Mouse (Mus musculus): ENCODE measurements at regions not wholly inside any gene's neighbourhood (a gene's known extent, or its start where the extent isn't known, plus 50 kb on each side); places are given as distances from the start of the nearest gene placed in this dataset.

DNA sequence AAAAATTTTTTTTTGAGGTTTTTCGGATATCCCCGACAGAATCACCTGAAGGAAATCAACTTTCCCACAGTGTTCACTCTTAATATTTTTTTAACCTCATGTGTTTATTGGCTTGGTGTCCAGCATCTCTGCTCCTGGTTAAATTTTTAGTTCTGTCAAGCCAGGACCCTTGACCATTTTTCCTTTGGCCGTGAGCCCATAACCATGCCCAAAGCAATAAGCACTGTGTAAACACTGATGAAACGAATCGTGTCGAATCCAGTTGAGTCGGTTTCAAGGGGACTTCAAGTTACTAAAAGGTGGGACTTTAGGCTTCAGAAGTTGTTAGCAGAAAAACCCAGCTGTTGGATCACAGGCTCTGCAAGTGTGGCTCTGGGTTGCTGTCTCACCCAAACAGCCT lies 117.0 kb upstream of the Spdye4c start:
- no peaks in the 10 kb centered on the region for H3K36me3 ChIP-seq (replicated peaks in 1 of 2; ENCODE audit: control insufficient read depth in 1 of 2, insufficient read depth in 1 of 2, low read length in 1 of 2)
- peaks cover 6 to 19% of the 10 kb centered on the region in 2 experiments for H3K4me1 ChIP-seq (ENCODE audit: control insufficient read depth in 1 of 2, insufficient read depth in 2 of 2)
- no peak for DNase-seq (ENCODE audit: extremely low read depth)
- no peaks in the 10 kb centered on the region for H3K79me2 ChIP-seq (replicated peaks; ENCODE audit: control insufficient read depth, extremely low read depth, insufficient read depth, poor library complexity, severe bottlenecking)
- in situ Hi-C loops (cut with MboI; ENCODE audit: low pct_ligation_motif_present, low pct_unique_long_range_greater_than_20kb, low sequenced_read_pairs), result no loop called here
- no peaks in the 10 kb centered on the region for H3K9me3 ChIP-seq (replicated peaks; ENCODE audit: low read length)
- no peak overlapping the region for H3K27ac ChIP-seq (ENCODE audit: insufficient read depth, low read depth)
- dilution Hi-C loops (cut with MboI; ENCODE audit: extremely low pct_ligation_motif_present, extremely low pct_unique_long_range_greater_than_20kb, low sequenced_read_pairs), result no loop called here
- H3K4me2 ChIP-seq (ENCODE audit: insufficient read depth, low read depth, poor library complexity, severe bottlenecking), result no peak overlapping the region
- no peaks in the 10 kb centered on the region for H3K27me3 ChIP-seq (replicated peaks)
- H3K9ac ChIP-seq (ENCODE audit: insufficient read depth, low read depth), result no peak overlapping the region
- TF ChIP-seq ZC3H11A (IDR thresholded peaks at IDR 0.05; ENCODE audit: low read depth, low read length), result no peak
- TF ChIP-seq ZMIZ1 (IDR thresholded peaks at IDR 0.05; ENCODE audit: low read depth, low read length), result no peak
- TF ChIP-seq MYC (IDR thresholded peaks at IDR 0.05; ENCODE audit: low read depth, low read length), result no peak
- TF ChIP-seq PAX5 (IDR thresholded peaks at IDR 0.05; ENCODE audit: low read length), result no peak
- no peak for TF ChIP-seq RAD21 (IDR thresholded peaks at IDR 0.05; ENCODE audit: low read depth, low read length)
- TF ChIP-seq BHLHE40 (IDR thresholded peaks at IDR 0.05; ENCODE audit: low read depth, low read length), result no peak
- no peak for TF ChIP-seq TCF12 (IDR thresholded peaks at IDR 0.05; ENCODE audit: low read depth, low read length)
- TF ChIP-seq CHD2 (IDR thresholded peaks at IDR 0.05; ENCODE audit: low read length), result no peak
- TF ChIP-seq SIN3A (IDR thresholded peaks at IDR 0.05; ENCODE audit: low read length), result no peak
- TF ChIP-seq HCFC1 (IDR thresholded peaks at IDR 0.05; ENCODE audit: low read depth, low read length), result no peak
- TF ChIP-seq CTCF (conservative IDR thresholded peaks at IDR 0.05 in 1 of 2, IDR thresholded peaks at IDR 0.05 in 1 of 2; ENCODE audit: low read depth in 2 of 2, low read length in 2 of 2), result no peak
- TF ChIP-seq NRF1 (IDR thresholded peaks at IDR 0.05; ENCODE audit: low read depth, low read length), result no peak
- TF ChIP-seq UBTF (IDR thresholded peaks at IDR 0.05; ENCODE audit: low read depth, low read length), result no peak
- no peak for TF ChIP-seq EP300 (IDR thresholded peaks at IDR 0.05; ENCODE audit: low read length)
- TF ChIP-seq USF1 (IDR thresholded peaks at IDR 0.05; ENCODE audit: low read depth, low read length), result no peak
- no peak for TF ChIP-seq MAX (IDR thresholded peaks at IDR 0.05; ENCODE audit: low read length)
- TF ChIP-seq ZKSCAN1 (IDR thresholded peaks at IDR 0.05; ENCODE audit: borderline replicate concordance, low read depth, low read length), result no peak
- H3K4me3 ChIP-seq (replicated peaks in 1 of 3; ENCODE audit: low read depth in 2 of 3, low read length in 2 of 3, poor library complexity in 1 of 3), result no peak overlapping the region

DNA sequence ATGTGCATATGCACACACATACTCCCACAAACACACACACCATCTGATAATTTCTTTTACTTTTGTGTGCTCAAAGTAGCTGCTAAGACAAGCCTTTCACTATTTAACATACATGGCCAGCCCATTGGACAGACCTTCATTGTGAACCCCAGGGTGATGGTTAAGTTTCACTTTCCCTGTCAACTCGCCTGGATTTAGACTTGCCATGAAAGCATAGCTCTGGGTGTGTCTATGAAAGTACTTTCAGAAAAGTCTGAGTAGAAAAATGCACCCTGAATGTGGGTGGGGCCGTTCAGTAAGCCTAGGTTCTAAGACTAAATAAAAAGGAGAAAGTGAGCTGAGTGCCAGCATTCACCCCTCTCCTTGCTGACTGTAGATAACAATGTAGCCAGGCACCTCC lies 113.8 kb upstream of the Spdye4c start:
- no peaks in the 10 kb centered on the region for H3K9me3 ChIP-seq (replicated peaks; ENCODE audit: low read length)
- peaks cover 3% of the 10 kb centered on the region in 2 experiments; a peak in 2 of 4 replicates for H3K4me1 ChIP-seq (ENCODE audit: control insufficient read depth in 1 of 2, insufficient read depth in 2 of 2)
- TF ChIP-seq USF1 (IDR thresholded peaks at IDR 0.05; ENCODE audit: low read depth, low read length), result no peak
- no peak for TF ChIP-seq KAT2A (IDR thresholded peaks at IDR 0.05; ENCODE audit: insufficient replicate concordance, low read length)
- TF ChIP-seq JUND (conservative IDR thresholded peaks at IDR 0.05; ENCODE audit: low read depth, low read length), result no peak
- no peak for TF ChIP-seq POLR2A (IDR thresholded peaks at IDR 0.05; ENCODE audit: low read depth, low read length)
- TF ChIP-seq NRF1 (IDR thresholded peaks at IDR 0.05; ENCODE audit: low read depth, low read length), result no peak
- TF ChIP-seq SIN3A (IDR thresholded peaks at IDR 0.05; ENCODE audit: low read length), result no peak
- no peak for TF ChIP-seq E2F4 (IDR thresholded peaks at IDR 0.05; ENCODE audit: insufficient replicate concordance, low read depth, low read length)
- TF ChIP-seq RAD21 (IDR thresholded peaks at IDR 0.05; ENCODE audit: low read depth, low read length), result no peak
- no peak for TF ChIP-seq ZKSCAN1 (IDR thresholded peaks at IDR 0.05; ENCODE audit: borderline replicate concordance, low read depth, low read length)
- TF ChIP-seq USF2 (conservative IDR thresholded peaks at IDR 0.05; ENCODE audit: low read depth, low read length), result no peak
- H3K27ac ChIP-seq (ENCODE audit: insufficient read depth, low read depth), result no peak overlapping the region
- in situ Hi-C loops (cut with MboI; ENCODE audit: low pct_ligation_motif_present, low pct_unique_long_range_greater_than_20kb, low sequenced_read_pairs), result no loop called here
- H3K27me3 ChIP-seq (replicated peaks), result no peaks in the 10 kb centered on the region
- no peak overlapping the region for H3K4me2 ChIP-seq (ENCODE audit: insufficient read depth, low read depth, poor library complexity, severe bottlenecking)
- no peak overlapping the region for H3K4me3 ChIP-seq (replicated peaks in 1 of 3; ENCODE audit: low read depth in 2 of 3, low read length in 2 of 3, poor library complexity in 1 of 3)
- H3K9ac ChIP-seq (ENCODE audit: insufficient read depth, low read depth), result no peak overlapping the region
- H3K79me2 ChIP-seq (replicated peaks; ENCODE audit: control insufficient read depth, extremely low read depth, insufficient read depth, poor library complexity, severe bottlenecking), result no peaks in the 10 kb centered on the region
- dilution Hi-C loops (cut with MboI; ENCODE audit: extremely low pct_ligation_motif_present, extremely low pct_unique_long_range_greater_than_20kb, low sequenced_read_pairs), result no loop called here
- no peak for DNase-seq (ENCODE audit: extremely low read depth)
- H3K36me3 ChIP-seq (replicated peaks in 1 of 2; ENCODE audit: control insufficient read depth in 1 of 2, insufficient read depth in 1 of 2, low read length in 1 of 2), result no peaks in the 10 kb centered on the region

All from CH12.LX (cell line).